Mouse (Mus musculus) embryonic facial prominence, embryonic 13.5 days (tissue): ENCODE results near the gene Polrmt. TPM values are rescaled to one million over a fixed set of nuclear protein-coding genes. Genes with fewer than 3 reads are reported as not detected.
A peak's percentile ranks its signal among the peaks of the same experiment; 100 is the strongest.

ENCODE experiments used
- ATAC-seq: fragments of 200-750 bp; cut with Nextera tagmentation; 2 replicates; pipeline ENCODE4 v1.8.0; 2017; ENCODE audit warnings: low read depth; ENCODE audit not compliant: insufficient number of reproducible peaks, insufficient read depth, low FRiP score, low TSS enrichment
- H3K27ac ChIP-seq: fragments of 300-500 bp; sonication (generic); 2 replicates; pipeline ENCODE4 v1.5.1; 2015; ENCODE audit warnings: moderate library complexity, mild to moderate bottlenecking, inconsistent platforms
- H3K27me3 ChIP-seq: fragments of 300-500 bp; sonication (generic); 2 replicates; pipeline ENCODE4 v1.6.1; 2015; ENCODE audit warnings: mild to moderate bottlenecking, inconsistent platforms
- H3K36me3 ChIP-seq: fragments of 300-500 bp; sonication (generic); 2 replicates; pipeline ENCODE4 v1.6.1; 2015; ENCODE audit warnings: mild to moderate bottlenecking, inconsistent platforms
- H3K4me1 ChIP-seq: fragments of 300-500 bp; sonication (generic); 2 replicates; pipeline ENCODE4 v1.6.1; 2015; ENCODE audit warnings: inconsistent platforms
- H3K4me2 ChIP-seq: fragments of 300-500 bp; sonication (generic); 2 replicates; pipeline ENCODE4 v1.6.1; 2015; ENCODE audit warnings: moderate library complexity, mild to moderate bottlenecking, inconsistent platforms
- H3K4me3 ChIP-seq: fragments of 300-500 bp; sonication (generic); 2 replicates; pipeline ENCODE4 v1.5.1; 2015; ENCODE audit warnings: mild to moderate bottlenecking, inconsistent platforms
- H3K9ac ChIP-seq: fragments of 300-500 bp; sonication (generic); 2 replicates; pipeline ENCODE4 v1.6.1; 2015; ENCODE audit warnings: mild to moderate bottlenecking, inconsistent platforms
- H3K9me3 ChIP-seq: fragments of 300-500 bp; sonication (generic); 2 replicates; pipeline ENCODE4 v1.6.1; 2016; ENCODE audit warnings: inconsistent platforms
- WGBS: fragments of 180-500 bp; shearing (Covaris S2); methylation state at CpG from one replicate; pipeline ENCODE4 v1.1.7; 2015; ENCODE audit warnings: mixed read lengths; 5-methylcytosine and 5-hydroxymethylcytosine counted together
- polyA plus RNA-seq: library from polyadenylated mRNA; unstranded; fragments of >200 nt; fragmentation: Nextera tagmentation; extraction: Ambion mirVana; gene quantifications from 2 replicates; pipeline ENCODE4 v1.2.1, GENCODE M21; 2015

Gene Polrmt
- polyA plus RNA-seq, 1 experiment from 2014 or later, result 50.9 TPM

- Histone ChIP-seq H3K9ac (no peak overlapping the region), H3K27me3 (peaks cover 46% of the 10 kb centered on the region), H3K36me3 (no peaks in the 10 kb centered on the region), H3K27ac (no peak overlapping the region), H3K4me3 (no peak overlapping the region), H3K4me2 (no peak overlapping the region), H3K4me1 (peaks cover 23% of the 10 kb centered on the region), H3K9me3 (no peaks in the 10 kb centered on the region)
- ATAC-seq, result no peak
- WGBS, result 38% methylated on average over 27 of the region's 27 CpGs
Measured at GRCm38 (mm10) chr10:79783920-79784800, 37.8 kb upstream of the Polrmt start.

- ATAC-seq, result no peak
- Histone ChIP-seq H3K36me3 (no peaks in the 10 kb centered on the region), H3K9me3 (no peaks in the 10 kb centered on the region), H3K9ac (no peak overlapping the region), H3K4me3 (no peak overlapping the region), H3K4me2 (no peak overlapping the region), H3K27ac (no peak overlapping the region), H3K27me3 (peaks cover 57% of the 10 kb centered on the region), H3K4me1 (peaks cover 29% of the 10 kb centered on the region)
- 63% methylated on average over 7 of the region's 7 CpGs for WGBS
Measured at GRCm38 (mm10) chr10:79783050-79783449, 36.7 kb upstream of the Polrmt start.

GRCm38 (mm10) chr10:79781956-79782355, 35.6 kb upstream of the Polrmt start:
- WGBS, result 52% methylated on average over 5 of the region's 5 CpGs
- no peaks in the 10 kb centered on the region for H3K9me3 ChIP-seq
- no peak overlapping the region for H3K27ac ChIP-seq
- no peak for ATAC-seq
- no peaks in the 10 kb centered on the region for H3K36me3 ChIP-seq
- H3K4me1 ChIP-seq, result peaks cover 40% of the 10 kb centered on the region
- H3K9ac ChIP-seq, result no peak overlapping the region
- H3K4me3 ChIP-seq, result no peak overlapping the region
- peaks cover 60% of the 10 kb centered on the region for H3K27me3 ChIP-seq
- H3K4me2 ChIP-seq, result no peak overlapping the region

- Histone ChIP-seq H3K4me1 (peaks cover 43% of the 10 kb centered on the region), H3K27ac (no peak overlapping the region), H3K9ac (0 out of 2 replicates have a peak overlapping the region, but pooled peaks have one; percentile 36), H3K27me3 (peaks cover 60% of the 10 kb centered on the region), H3K4me3 (peak overlapping the region; percentile 46), H3K36me3 (no peaks in the 10 kb centered on the region), H3K9me3 (no peaks in the 10 kb centered on the region), H3K4me2 (peak overlapping the region; percentile 75)
- WGBS, result 29% methylated on average over 21 of the region's 21 CpGs
- ATAC-seq, result no peak
Measured at GRCm38 (mm10) chr10:79781139-79781538, 34.8 kb upstream of the Polrmt start.

GRCm38 (mm10) chr10:79780664-79781015, 34.3 kb upstream of the Polrmt start:
- no peak; the same call in 1 of the 2 replicates for ATAC-seq
- peaks cover 60% of the 10 kb centered on the region for H3K27me3 ChIP-seq
- 0 out of 2 replicates have a peak overlapping the region, but pooled peaks have one; percentile 37 for H3K9ac ChIP-seq
- H3K9me3 ChIP-seq, result no peaks in the 10 kb centered on the region
- no peak overlapping the region; the same call in 1 of the 2 replicates for H3K27ac ChIP-seq
- H3K36me3 ChIP-seq, result no peaks in the 10 kb centered on the region
- WGBS, result 1% methylated on average over 13 of the region's 13 CpGs
- H3K4me3 ChIP-seq, result peak overlapping the region; percentile 46
- peaks cover 43% of the 10 kb centered on the region for H3K4me1 ChIP-seq
- peak overlapping the region; percentile 75 for H3K4me2 ChIP-seq

GRCm38 (mm10) chr10:79779784-79780663, 33.6 kb upstream of the Polrmt start:
- ATAC-seq, result peak; percentile 83
- peak overlapping the region; percentile 46 for H3K4me3 ChIP-seq
- H3K27me3 ChIP-seq, result peaks cover 59% of the 10 kb centered on the region
- peak overlapping the region; percentile 54 for H3K9ac ChIP-seq
- H3K4me1 ChIP-seq, result peaks cover 43% of the 10 kb centered on the region
- H3K27ac ChIP-seq, result no peak overlapping the region; the same call in 1 of the 2 replicates
- WGBS, result 2% methylated on average over 55 of the region's 55 CpGs
- no peaks in the 10 kb centered on the region for H3K9me3 ChIP-seq
- no peaks in the 10 kb centered on the region for H3K36me3 ChIP-seq
- peak overlapping the region; percentile 75 for H3K4me2 ChIP-seq

GRCm38 (mm10) chr10:79779193-79779592, 32.8 kb upstream of the Polrmt start:
- Histone ChIP-seq H3K27ac (no peak overlapping the region), H3K9ac (no peak overlapping the region), H3K4me3 (no peak overlapping the region), H3K9me3 (no peaks in the 10 kb centered on the region), H3K36me3 (no peaks in the 10 kb centered on the region), H3K27me3 (peaks cover 54% of the 10 kb centered on the region), H3K4me1 (peaks cover 43% of the 10 kb centered on the region), H3K4me2 (0 out of 2 replicates have a peak overlapping the region, but pooled peaks have one; percentile 75)
- no peak for ATAC-seq
- 8% methylated on average over 2 of the region's 2 CpGs for WGBS

- Histone ChIP-seq H3K9ac (no peak overlapping the region), H3K4me1 (peaks cover 43% of the 10 kb centered on the region), H3K4me2 (peak overlapping the region; percentile 80), H3K27me3 (peaks cover 48% of the 10 kb centered on the region), H3K9me3 (no peaks in the 10 kb centered on the region), H3K36me3 (no peaks in the 10 kb centered on the region), H3K4me3 (peak overlapping the region; percentile 54; the same call in 1 of the 2 replicates), H3K27ac (peak overlapping the region; percentile 39; the same call in 1 of the 2 replicates)
- 10% methylated on average over 15 of the region's 15 CpGs for WGBS
- ATAC-seq, result 0 out of 2 replicates have a peak, but pooled peaks have one; percentile 16
Measured at GRCm38 (mm10) chr10:79778006-79778405, 31.6 kb upstream of the Polrmt start.

GRCm38 (mm10) chr10:79777103-79777531, 30.7 kb upstream of the Polrmt start, which contains the start of gene Fstl3:
Gene Fstl3 (plus strand): TSS chr10:79777272.
- Histone ChIP-seq H3K9ac (peak within 1 kb of the TSS; percentile 76), H3K4me3 (peak within 1 kb of the TSS; percentile 54), H3K27me3 (peaks cover 40% of the 10 kb centered on the region), H3K4me2 (peak within 1 kb of the TSS; percentile 80), H3K27ac (peak within 1 kb of the TSS; percentile 39; the same call in 1 of the 2 replicates), H3K4me1 (peaks cover 43% of the 10 kb centered on the region), H3K9me3 (peaks cover 6% of the 10 kb centered on the region; the same call in 1 of the 2 replicates), H3K36me3 (no peaks in the 10 kb centered on the region)
- WGBS, result under 1% methylated on average over 39 of the region's 39 CpGs
- no peak for ATAC-seq

GRCm38 (mm10) chr10:79774486-79775279, 28.3 kb upstream of the Polrmt start:
- H3K27ac ChIP-seq, result no peak overlapping the region
- H3K9ac ChIP-seq, result no peak overlapping the region
- ATAC-seq, result no peak
- H3K4me2 ChIP-seq, result no peak overlapping the region
- H3K4me3 ChIP-seq, result no peak overlapping the region
- H3K36me3 ChIP-seq, result no peaks in the 10 kb centered on the region
- H3K27me3 ChIP-seq, result peaks cover 29% of the 10 kb centered on the region
- H3K9me3 ChIP-seq, result peaks cover 7% of the 10 kb centered on the region; the same call in 1 of the 2 replicates
- WGBS, result 66% methylated on average over 5 of the region's 5 CpGs
- H3K4me1 ChIP-seq, result peaks cover 25% of the 10 kb centered on the region
